Mouse (Mus musculus) heart, embryonic 11.5 days (tissue): ENCODE results near the gene Olfr521. TPM values are rescaled to one million over a fixed set of nuclear protein-coding genes. Genes with fewer than 3 reads are reported as not detected.
"Not testable (repeated sequence)": the region's sequence is repeated elsewhere in the genome, so short reads cannot be mapped to it uniquely, and the experiment has no call there.

Experiments used
- ATAC-seq: fragments of 200-750 bp; cut with Nextera tagmentation; replicated peaks from 2 replicates; pipeline ENCODE4 v1.8.0; 2017; ENCODE audit warnings: moderate library complexity; ENCODE audit not compliant: insufficient number of reproducible peaks, low FRiP score, low TSS enrichment
- H3K27ac ChIP-seq: fragments of 300-500 bp; sonication (generic); 2 replicates; pipeline ENCODE4 v1.5.1; 2014; ENCODE audit warnings: mild to moderate bottlenecking, low read depth, low read length
- H3K27me3 ChIP-seq: fragments of 300-500 bp; sonication (generic); 2 replicates; pipeline ENCODE4 v1.6.1; 2014; ENCODE audit warnings: mild to moderate bottlenecking, low read length, mixed read lengths; ENCODE audit not compliant: control insufficient read depth, insufficient read depth
- H3K36me3 ChIP-seq: fragments of 300-500 bp; sonication (generic); 2 replicates; pipeline ENCODE4 v1.6.1; 2014; ENCODE audit warnings: mild to moderate bottlenecking, low read length, moderate library complexity, mixed read lengths; ENCODE audit not compliant: control insufficient read depth, insufficient read depth
- H3K4me1 ChIP-seq: fragments of 300-500 bp; sonication (generic); 2 replicates; pipeline ENCODE4 v1.6.1; 2014; ENCODE audit warnings: low read length; ENCODE audit not compliant: control insufficient read depth, insufficient read depth
- H3K4me2 ChIP-seq: fragments of 300-500 bp; sonication (generic); 2 replicates; pipeline ENCODE4 v1.6.1; 2014; ENCODE audit warnings: mild to moderate bottlenecking, moderate library complexity
- H3K4me3 ChIP-seq: fragments of 300-500 bp; sonication (generic); 2 replicates; pipeline ENCODE4 v1.5.1; 2014; ENCODE audit warnings: low read depth, low read length
- H3K9ac ChIP-seq: fragments of 300-500 bp; sonication (generic); 2 replicates; pipeline ENCODE4 v1.6.1; 2014; ENCODE audit warnings: mild to moderate bottlenecking, low read depth, low read length, moderate library complexity
- H3K9me3 ChIP-seq: fragments of 300-500 bp; sonication (generic); replicated peaks from 2 replicates; pipeline ENCODE4 v1.6.1; 2016; ENCODE audit warnings: low read length; ENCODE audit not compliant: control insufficient read depth
- WGBS: fragments of 180-500 bp; shearing (Covaris S2); extraction: QIAGEN DNeasy Blood & Tissue Kit; methylation state at CpG from one replicate; pipeline ENCODE4 v1.1.7; 2014; ENCODE audit not compliant: insufficient replicate concordance; 5-methylcytosine and 5-hydroxymethylcytosine counted together
- polyA plus RNA-seq: library from polyadenylated mRNA; unstranded; fragments of >200 nt; fragmentation: Nextera tagmentation; extraction: Ambion mirVana; gene quantifications from 2 replicates; pipeline ENCODE4 v1.2.1, GENCODE M21; 2014

Olfr521 gene
- polyA plus RNA-seq, 1 experiment from 2014 or later, result not detected

DNA sequence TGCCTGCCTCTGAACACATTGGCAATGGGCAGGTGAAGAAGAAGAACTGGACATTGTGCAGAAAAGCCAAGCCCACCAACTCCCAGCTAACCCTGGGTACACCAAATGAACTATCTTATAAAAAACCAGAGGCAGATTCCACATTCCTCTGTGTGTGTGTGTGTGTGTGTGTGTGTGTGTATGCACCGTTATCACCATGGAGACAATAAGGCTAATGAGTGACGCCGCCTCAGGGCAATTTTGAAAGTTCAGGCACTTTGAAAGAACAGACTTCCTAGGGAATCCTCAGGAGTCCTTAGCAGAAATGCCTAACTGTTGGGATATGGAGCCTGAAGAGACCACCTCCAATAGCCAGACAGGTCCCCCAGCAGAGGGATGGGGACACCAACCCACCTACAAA lies 34.0 kb downstream of the Olfr521 start:
- no peak for ATAC-seq
- Histone ChIP-seq H3K9me3 (peaks cover 2% of the 10 kb centered on the region; the same call in 1 of the 2 replicates), H3K27me3 (peaks cover 12% of the 10 kb centered on the region; the same call in 1 of the 2 replicates), H3K4me2 (no peak overlapping the region), H3K9ac (no peak overlapping the region), H3K4me3 (no peak overlapping the region), H3K27ac (no peak overlapping the region), H3K36me3 (no peaks in the 10 kb centered on the region), H3K4me1 (0 out of 2 replicates have a peak, but pooled peaks cover 6% of the 10 kb centered on the region)
- WGBS, result 82% methylated on average over 3 of the region's 3 CpGs

DNA sequence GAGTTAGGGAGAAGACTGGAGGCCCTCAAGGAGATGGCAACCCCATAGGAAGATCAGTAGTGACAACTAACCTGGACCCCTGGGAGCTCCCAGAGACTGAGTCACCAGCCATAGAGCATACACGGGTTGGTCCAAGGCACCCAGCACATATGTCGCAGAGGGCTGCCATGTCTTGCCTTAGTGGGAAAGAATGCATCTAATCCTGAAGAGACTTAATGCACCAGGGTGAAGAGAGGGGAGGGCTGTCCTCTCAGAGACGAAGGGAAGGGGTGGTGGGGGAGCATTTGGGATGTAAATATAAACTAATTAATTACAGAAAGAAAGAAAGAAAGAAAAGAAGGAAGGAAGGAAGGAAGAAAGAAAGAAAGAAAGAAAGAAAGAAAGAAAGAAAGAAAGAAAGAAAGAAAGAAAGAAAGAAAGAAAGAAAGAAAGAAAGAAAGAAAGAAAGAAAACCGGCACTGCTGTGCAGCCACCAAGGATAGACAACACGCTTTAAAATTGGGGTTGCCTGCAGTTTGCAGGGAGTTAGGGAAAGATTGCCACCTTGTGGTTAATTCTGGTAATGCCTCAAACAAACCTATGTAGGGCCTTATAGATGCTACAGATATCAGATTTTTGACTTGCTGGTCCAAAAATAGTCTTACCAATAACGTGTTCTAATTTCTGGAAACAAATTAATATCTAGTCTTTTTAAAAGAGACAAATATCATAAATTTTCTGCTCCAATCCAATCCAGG lies 34.8 kb downstream of the Olfr521 start:
- no peaks in the 10 kb centered on the region for H3K36me3 ChIP-seq

DNA sequence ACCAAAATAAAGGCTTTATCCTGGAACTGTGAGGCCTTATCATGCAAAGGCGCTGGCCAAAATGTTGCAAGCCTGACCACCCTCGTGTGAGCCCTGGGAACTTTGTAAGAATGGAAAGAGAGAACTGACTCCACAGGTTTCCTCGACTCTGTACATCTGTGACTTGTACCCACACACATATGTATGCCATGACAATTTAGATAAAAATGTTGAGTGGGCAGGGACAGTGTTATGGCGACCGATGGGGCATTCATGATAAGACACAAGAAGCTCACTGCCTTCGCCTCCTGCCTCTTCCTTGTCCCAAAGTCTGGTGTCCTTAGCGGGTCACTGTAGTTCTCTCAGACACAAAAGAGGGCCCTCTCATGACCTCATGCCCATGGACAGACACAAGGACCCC lies 35.8 kb downstream of the Olfr521 start:
- Histone ChIP-seq H3K36me3 (no peaks in the 10 kb centered on the region), H3K4me2 (no peak overlapping the region), H3K4me3 (no peak overlapping the region), H3K9ac (0 out of 2 replicates have a peak overlapping the region, but pooled peaks have one; percentile 10), H3K4me1 (0 out of 2 replicates have a peak, but pooled peaks cover 6% of the 10 kb centered on the region), H3K27ac (no peak overlapping the region), H3K27me3 (peaks cover 12% of the 10 kb centered on the region; the same call in 1 of the 2 replicates), H3K9me3 (no peaks in the 10 kb centered on the region)
- WGBS, result 64% methylated on average over 7 of the region's 7 CpGs
- no peak for ATAC-seq

More for the DNA sequence above, 34.8 kb downstream of the Olfr521 start:
- H3K9me3 ChIP-seq, result no peaks in the 10 kb centered on the region
- no peak for ATAC-seq
- 0 out of 2 replicates have a peak, but pooled peaks cover 6% of the 10 kb centered on the region for H3K4me1 ChIP-seq
- no peak overlapping the region for H3K27ac ChIP-seq
- no peak overlapping the region for H3K4me3 ChIP-seq
- 36% methylated on average over 6 of the region's 6 CpGs for WGBS
- no peak overlapping the region for H3K9ac ChIP-seq
- H3K27me3 ChIP-seq, result peaks cover 12% of the 10 kb centered on the region; the same call in 1 of the 2 replicates
- no peak overlapping the region for H3K4me2 ChIP-seq

DNA sequence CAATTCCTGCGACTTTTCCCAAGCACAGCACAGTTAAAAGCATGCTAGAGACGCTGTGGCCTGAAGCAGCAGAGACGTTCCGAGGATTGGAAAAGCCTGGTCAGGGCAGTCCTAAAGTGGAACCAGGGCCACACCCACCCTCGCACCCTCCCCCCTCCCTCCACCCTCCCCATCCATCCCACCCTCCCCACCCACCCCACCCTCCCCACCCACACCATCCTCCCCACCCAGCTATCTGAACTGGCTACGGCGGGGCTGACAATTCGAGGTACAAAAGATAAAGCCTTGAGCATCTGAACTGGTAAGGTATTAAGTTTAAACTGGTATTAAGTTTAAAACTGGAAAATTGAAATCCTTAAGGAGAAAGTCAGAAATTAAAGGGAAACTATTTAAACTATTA lies 40.2 kb downstream of the Olfr521 start:
- no peaks in the 10 kb centered on the region for H3K27me3 ChIP-seq
- WGBS, result 52% methylated on average over 8 of the region's 8 CpGs
- no peaks in the 10 kb centered on the region for H3K9me3 ChIP-seq
- no peak overlapping the region for H3K9ac ChIP-seq
- no peak overlapping the region for H3K4me3 ChIP-seq
- H3K36me3 ChIP-seq, result no peaks in the 10 kb centered on the region
- H3K4me1 ChIP-seq, result no peaks in the 10 kb centered on the region
- no peak overlapping the region for H3K4me2 ChIP-seq
- ATAC-seq, result peak; percentile 55; the same call in 1 of the 2 replicates
- H3K27ac ChIP-seq, result no peak overlapping the region

DNA sequence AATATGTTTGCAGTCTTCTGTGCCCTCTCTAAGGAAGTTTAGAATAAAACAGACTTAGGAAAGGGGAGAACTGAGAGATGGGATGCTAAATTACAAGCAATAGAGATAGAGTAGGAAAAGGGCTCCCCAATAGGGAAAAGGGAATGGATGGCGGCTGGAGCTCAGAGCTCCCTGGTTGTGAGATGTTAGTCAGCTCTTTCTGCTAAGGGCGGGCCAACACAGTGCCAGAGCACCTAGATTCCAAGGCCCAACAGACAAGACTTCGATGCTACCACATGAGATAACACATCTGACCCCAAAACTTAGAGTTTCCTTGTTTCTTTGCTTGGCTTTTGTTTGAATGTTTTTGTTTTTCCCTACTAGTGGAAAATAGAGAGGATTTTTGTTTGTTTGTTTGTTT lies 40.7 kb downstream of the Olfr521 start:
- not testable (repeated sequence) for ATAC-seq, H3K27me3 ChIP-seq, H3K27ac ChIP-seq, H3K4me2 ChIP-seq, H3K4me3 ChIP-seq, H3K4me1 ChIP-seq, H3K9me3 ChIP-seq, H3K36me3 ChIP-seq, H3K9ac ChIP-seq
- WGBS, result 63% methylated on average over 3 of the region's 3 CpGs

DNA sequence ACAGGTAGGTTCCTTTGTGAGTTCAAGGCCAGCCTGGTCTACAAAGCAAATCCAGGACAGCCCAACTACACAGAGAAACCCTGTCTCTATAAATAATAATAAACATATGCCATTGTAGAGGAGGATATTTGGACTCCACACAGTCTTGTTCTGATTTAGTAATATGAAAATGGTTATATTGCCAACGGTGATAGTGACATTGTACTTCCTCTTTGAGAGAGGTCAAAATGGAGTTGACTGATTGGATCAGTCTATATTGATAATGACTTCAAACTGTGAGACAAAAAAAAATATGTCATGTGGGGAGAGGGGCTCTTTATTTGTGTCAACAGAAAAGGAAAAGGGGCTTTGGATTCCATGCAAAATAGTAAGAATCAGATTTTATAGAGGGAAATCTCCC lies 42.0 kb downstream of the Olfr521 start:
- Histone ChIP-seq H3K27ac (no peak overlapping the region), H3K4me3 (no peak overlapping the region), H3K27me3 (no peaks in the 10 kb centered on the region), H3K4me1 (no peaks in the 10 kb centered on the region), H3K4me2 (no peak overlapping the region), H3K36me3 (no peaks in the 10 kb centered on the region), H3K9ac (no peak overlapping the region), H3K9me3 (no peaks in the 10 kb centered on the region)
- no peak for ATAC-seq
- 82% methylated on average over 1 of the region's 1 CpGs for WGBS

DNA sequence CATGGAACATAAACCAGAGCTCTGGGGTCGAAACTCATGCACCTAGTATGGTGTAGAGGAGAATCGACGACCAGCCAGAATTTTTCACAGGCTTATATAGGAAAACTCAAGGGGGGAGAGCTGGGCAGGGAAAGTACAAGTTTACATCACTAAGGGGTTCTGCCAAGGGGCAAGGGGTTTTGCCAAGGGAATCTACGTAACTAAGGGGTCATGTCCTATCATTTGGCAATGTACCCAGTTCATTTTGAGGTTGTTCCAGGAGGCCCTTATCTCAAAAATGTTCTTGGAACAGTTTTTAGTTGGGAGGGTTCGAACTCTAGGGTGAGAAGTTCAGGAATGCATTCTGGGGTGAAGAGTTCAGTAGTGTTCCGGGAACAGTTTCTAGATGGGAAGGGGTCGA lies 43.7 kb downstream of the Olfr521 start:
- WGBS, result 53% methylated on average over 7 of the region's 7 CpGs
- not testable (repeated sequence) for H3K4me2 ChIP-seq, H3K9me3 ChIP-seq, H3K4me3 ChIP-seq, ATAC-seq, H3K9ac ChIP-seq, H3K4me1 ChIP-seq, H3K27ac ChIP-seq, H3K27me3 ChIP-seq, H3K36me3 ChIP-seq

DNA sequence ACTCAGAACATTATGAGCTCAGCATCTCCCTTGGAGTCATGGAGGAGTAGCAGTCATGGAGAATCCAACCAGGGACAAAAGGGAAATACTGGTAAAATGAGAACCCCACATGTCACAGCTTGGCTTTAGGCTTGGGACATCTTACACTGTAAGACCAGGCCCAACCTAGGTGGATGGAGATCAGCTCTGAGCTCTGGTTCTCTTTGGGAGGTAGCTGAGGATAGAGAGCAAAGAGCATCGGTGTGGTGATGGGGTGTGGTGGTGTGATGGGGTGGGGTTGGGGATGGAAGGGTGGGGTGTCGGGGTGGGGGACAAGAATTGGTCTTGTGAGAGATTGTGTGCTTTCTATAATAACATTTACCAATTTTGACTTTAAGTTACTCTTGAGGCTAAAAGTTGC lies 47.5 kb downstream of the Olfr521 start:
- Histone ChIP-seq H3K9ac (no peak overlapping the region), H3K4me1 (no peaks in the 10 kb centered on the region), H3K9me3 (no peaks in the 10 kb centered on the region), H3K4me3 (no peak overlapping the region), H3K4me2 (no peak overlapping the region), H3K36me3 (no peaks in the 10 kb centered on the region), H3K27ac (no peak overlapping the region), H3K27me3 (no peaks in the 10 kb centered on the region)
- WGBS, result 85% methylated on average over 2 of the region's 2 CpGs
- no peak for ATAC-seq

DNA sequence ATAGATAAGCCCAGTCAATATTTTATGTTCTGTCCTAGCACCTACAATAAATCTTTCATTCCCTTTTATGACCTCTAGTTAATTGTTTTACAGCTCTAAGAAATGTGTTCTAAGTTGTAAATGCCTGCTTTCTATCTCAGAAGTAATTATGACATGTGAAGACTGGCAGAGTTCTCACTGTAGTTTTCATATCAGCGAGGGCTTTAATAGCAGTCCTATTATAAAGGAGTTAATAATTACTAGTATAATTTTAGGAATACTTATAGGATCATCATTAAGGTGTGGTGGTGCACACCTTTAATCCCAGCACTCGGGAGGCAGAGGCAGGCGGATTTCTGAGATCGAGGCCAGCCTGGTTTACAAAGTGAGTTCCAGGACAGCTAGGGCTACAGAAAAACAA lies 48.4 kb downstream of the Olfr521 start:
- H3K4me2 ChIP-seq, result no peak overlapping the region

More for the DNA sequence above, 48.4 kb downstream of the Olfr521 start:
- ATAC-seq, result no peak
- Histone ChIP-seq H3K4me1 (no peaks in the 10 kb centered on the region), H3K4me3 (no peak overlapping the region), H3K27ac (no peak overlapping the region), H3K36me3 (no peaks in the 10 kb centered on the region), H3K9ac (no peak overlapping the region), H3K27me3 (no peaks in the 10 kb centered on the region), H3K9me3 (no peaks in the 10 kb centered on the region)
- WGBS, result 90% methylated on average over 4 of the region's 4 CpGs
